Mouse (Mus musculus) retina, embryonic 14.5 days (tissue): ENCODE results near the gene Tjp2.

ENCODE experiments used
- DNase-seq: peaks from one replicate; pipeline ENCODE4 v3.0.0-alpha.2; 2015; ENCODE audit warnings: low spot score

Tjp2 gene

DNA sequence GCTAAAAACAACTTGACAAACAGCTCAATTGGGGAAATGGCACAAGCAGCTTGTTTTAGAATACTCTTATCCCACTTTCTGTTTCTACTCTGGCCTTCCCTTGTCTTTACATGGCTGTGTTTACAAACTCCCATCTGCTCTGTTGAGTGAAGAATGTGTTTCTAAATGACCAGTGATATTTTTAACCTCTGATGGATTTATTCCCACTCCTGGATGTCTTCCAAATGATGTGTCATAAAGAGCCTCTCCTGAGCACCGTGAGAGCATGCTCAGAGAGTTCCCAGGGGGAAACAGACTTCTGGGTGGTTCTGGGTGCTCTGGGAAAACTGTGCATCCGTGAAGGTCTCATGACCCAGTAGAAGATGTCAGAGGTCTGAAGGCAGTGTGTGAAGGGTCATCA, 169.9 kb downstream of the Tjp2 start:
- DNase-seq = no peak

DNA sequence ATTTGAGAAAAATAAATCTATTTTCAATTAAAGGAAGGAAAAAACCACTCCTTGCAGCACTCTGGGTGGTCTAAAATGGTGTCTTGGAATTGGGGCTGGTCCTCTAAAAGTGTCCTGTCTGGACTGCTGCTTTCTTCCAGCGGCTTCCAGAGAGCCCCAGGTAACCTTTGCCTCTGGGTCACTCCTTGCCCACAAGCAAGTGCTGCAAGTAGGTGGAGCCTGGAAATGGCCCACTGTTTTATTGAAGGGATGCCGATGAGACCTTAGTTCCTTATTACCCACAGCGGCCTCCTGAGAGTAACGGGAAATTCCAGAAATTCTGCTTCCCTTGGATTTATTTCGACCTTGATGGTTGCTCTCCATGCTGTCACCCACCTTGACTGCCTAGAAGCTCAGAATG, 170.6 kb downstream of the Tjp2 start:
- DNase-seq = no peak

DNA sequence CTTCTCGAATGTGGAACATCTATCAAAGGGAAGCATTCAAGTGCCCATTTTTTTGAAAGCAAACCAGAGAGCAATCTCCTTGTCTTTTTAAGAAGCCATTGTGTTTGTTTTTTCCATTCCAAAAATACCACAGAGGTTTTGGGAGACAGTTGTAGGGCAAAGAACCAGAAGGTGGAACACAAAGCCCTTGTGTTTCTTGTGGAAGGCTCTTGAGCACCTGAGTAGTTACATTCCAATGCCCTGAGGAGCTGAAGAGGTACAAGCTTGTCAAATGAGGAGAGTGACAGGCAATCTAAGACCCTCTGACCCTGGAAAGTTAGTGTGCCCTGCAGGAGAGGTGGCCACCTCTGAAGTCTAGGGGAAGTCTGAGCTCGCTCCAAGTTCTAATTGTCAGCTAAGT, 174.3 kb downstream of the Tjp2 start:
- DNase-seq = no peak

DNA sequence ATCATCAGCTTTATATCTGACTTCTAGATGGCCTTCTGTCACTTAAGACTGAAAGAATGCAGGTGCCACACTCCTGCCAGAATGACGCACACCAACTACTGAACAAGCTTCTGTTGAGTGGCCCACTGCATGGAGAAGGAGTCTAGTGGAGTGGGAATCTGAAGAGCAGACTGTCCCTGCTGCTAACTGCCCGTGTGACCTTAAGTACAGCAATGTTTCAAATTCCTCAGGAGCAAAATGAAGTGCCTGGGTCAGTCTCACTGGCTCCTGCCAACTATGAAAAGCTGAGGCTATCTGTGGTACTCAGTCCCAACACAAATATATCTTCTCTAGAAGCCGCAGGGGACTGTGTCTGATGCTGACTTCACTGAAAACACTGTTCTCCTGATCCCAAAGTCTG, 175.5 kb downstream of the Tjp2 start:
- DNase-seq = no peak

DNA sequence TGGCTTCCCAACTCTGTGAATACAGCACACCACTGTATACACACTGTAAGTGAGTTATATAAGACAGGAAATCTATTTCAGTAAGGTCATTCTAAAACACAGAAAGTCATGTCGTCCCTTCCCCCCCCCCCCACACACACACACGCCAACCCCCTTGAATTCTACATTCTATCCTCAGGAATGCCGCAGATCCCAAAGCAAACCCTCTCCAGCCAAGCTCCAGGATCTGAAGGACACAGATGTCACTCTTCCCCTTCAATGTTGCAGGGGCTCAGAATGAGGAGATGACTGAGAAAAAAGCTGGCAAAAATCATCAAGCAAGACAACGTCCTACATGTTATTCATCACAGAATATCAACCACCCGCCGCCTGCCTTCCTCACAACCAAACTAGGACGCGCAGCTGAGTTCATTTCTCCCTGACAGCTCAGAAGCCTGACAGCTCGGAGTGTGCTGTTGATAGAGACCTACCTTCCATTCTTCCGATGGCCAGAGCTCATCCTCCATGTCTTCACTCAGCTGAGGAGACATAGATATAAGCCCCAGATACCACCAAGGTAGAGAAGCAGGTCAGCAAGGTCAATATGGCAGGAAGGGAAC, 178.3 kb downstream of the Tjp2 start:
- no peak for DNase-seq
